Mouse (Mus musculus): Measurements from ENCODE around the gene Olfr1438-ps1. TPM values are rescaled to one million over a fixed set of nuclear protein-coding genes. Genes with fewer than 3 reads are reported as not detected.

The Olfr1438-ps1 gene
- not detected for total RNA-seq (2023)

GRCm38 (mm10) chr19:12335810-12336209 is at the start of gene Olfr1438-ps1:
Gene Olfr1438-ps1, minus strand, starts transcription at chr19:12335910.

DNA sequence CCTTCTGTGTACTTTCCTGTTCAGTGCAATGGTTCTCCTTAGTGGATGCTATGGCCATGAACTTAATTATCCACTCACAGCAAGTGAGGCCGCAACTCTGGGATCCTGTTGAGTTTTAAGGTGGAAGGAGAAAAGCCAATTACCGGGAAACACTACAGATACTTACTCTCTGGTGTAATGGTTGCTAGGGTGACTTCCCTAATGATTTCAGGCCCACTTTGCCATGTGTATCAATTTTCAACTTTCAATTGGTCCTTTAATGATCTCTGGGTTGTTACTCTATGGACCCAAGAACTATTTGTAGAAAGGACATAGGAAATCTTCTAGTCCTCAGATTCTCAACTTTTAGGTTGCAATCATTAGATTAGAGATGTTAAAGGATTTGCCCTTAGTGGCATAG is 10.7 kb downstream of the Olfr1438-ps1 start, which contains the start of gene Olfr1437:
Gene Olfr1437, minus strand, starts transcription at position 101 of the 400 bp plus-strand sequence.

GRCm38 (mm10) chr19:12299030-12299429 is 36.7 kb downstream of the Olfr1438-ps1 start, which contains the start of gene Olfr1436:
Gene Olfr1436, minus strand, starts transcription at chr19:12299130.

GRCm38 (mm10) chr19:12279554-12279953 is 56.2 kb downstream of the Olfr1438-ps1 start, which contains the start of gene Olfr1434:
Gene Olfr1434, plus strand, starts transcription at chr19:12279854.

Other genes starting within 250 kb of the Olfr1438-ps1 start
- gene Olfr1426, start 243.9 kb downstream of the Olfr1438-ps1 start, total RNA-seq (2023) = not detected
- not detected for gene Olfr1427, start 232.6 kb downstream of the Olfr1438-ps1 start, total RNA-seq (2023)
- gene Olfr1428, start 220.0 kb downstream of the Olfr1438-ps1 start, total RNA-seq (2023) = not detected
- not detected for gene Olfr76, start 212.7 kb downstream of the Olfr1438-ps1 start, total RNA-seq (2023)
- not detected for gene Olfr1555-ps1, start 165.8 kb downstream of the Olfr1438-ps1 start, total RNA-seq (2023)
- not detected for gene Olfr1431, start 135.3 kb downstream of the Olfr1438-ps1 start, total RNA-seq (2023)
- gene Olfr1432, start 103.3 kb downstream of the Olfr1438-ps1 start, total RNA-seq (2023) = not detected
- not detected for gene Olfr262, start 94.3 kb downstream of the Olfr1438-ps1 start, total RNA-seq (2023)
- gene Olfr235, start 74.9 kb downstream of the Olfr1438-ps1 start, total RNA-seq (2023) = not detected
- gene Olfr1434, start 56.1 kb downstream of the Olfr1438-ps1 start, total RNA-seq (2023) = not detected
- gene Olfr1436, start 36.8 kb downstream of the Olfr1438-ps1 start, total RNA-seq (2023) = not detected
- not detected for gene Olfr1437, start 10.8 kb downstream of the Olfr1438-ps1 start, total RNA-seq (2023)
- gene Olfr1440, start 51.4 kb upstream of the Olfr1438-ps1 start, total RNA-seq (2023) = not detected
- gene Olfr1441, start 81.5 kb upstream of the Olfr1438-ps1 start, total RNA-seq (2023) = not detected
- not detected for gene Pfpl, start 92.0 kb upstream of the Olfr1438-ps1 start, total RNA-seq (2023)
- gene Mpeg1, start 124.9 kb upstream of the Olfr1438-ps1 start, total RNA-seq (2023) = 10 to 100 TPM in 1 of 2 experiments, 1 to 10 TPM in 1; 8.7 to 17.2 TPM
- gene Dtx4, start 165.5 kb upstream of the Olfr1438-ps1 start, total RNA-seq (2023) = 1 to 10 TPM; 3.6 to 6.2 TPM
- 10 to 100 TPM; 20.3 to 27.8 TPM for gene Fam111a, start 209.8 kb upstream of the Olfr1438-ps1 start, total RNA-seq (2023)

Measured in T-cell, adult 66 days (primary cell).